Mouse (Mus musculus) layer of hippocampus, postnatal 10 days (tissue): ENCODE results near the gene Zzz3. TPM values are rescaled to one million over a fixed set of nuclear protein-coding genes. Genes with fewer than 3 reads are reported as not detected.
"Not testable (repeated sequence)": the region's sequence is repeated elsewhere in the genome, so short reads cannot be mapped to it uniquely, and the experiment has no call there.

Experiments used
- DNase-seq, 2 experiments: peaks; one replicate each; pipeline ENCODE4 v3.0.0; 2021; ENCODE audit warnings: low spot score in 2 of 2
- total RNA-seq, 2 experiments: library from RNA; stranded (reverse); gene quantifications; 2 replicates each; pipeline ENCODE4 v1.2.3; 2021

Gene Zzz3
- total RNA-seq, 2 experiments from 2014 or later: 31.9 to 33.9 TPM

- DNase-seq: no peak
Observed at GRCm38 (mm10) chr3:152400875-152401274, 5.6 kb downstream of the Zzz3 start.

GRCm38 (mm10) chr3:152401964-152402670 is 6.8 kb downstream of the Zzz3 start:
- DNase-seq: no peak

- no peak for DNase-seq
Observed at GRCm38 (mm10) chr3:152402671-152403066, 7.4 kb downstream of the Zzz3 start.

DNA sequence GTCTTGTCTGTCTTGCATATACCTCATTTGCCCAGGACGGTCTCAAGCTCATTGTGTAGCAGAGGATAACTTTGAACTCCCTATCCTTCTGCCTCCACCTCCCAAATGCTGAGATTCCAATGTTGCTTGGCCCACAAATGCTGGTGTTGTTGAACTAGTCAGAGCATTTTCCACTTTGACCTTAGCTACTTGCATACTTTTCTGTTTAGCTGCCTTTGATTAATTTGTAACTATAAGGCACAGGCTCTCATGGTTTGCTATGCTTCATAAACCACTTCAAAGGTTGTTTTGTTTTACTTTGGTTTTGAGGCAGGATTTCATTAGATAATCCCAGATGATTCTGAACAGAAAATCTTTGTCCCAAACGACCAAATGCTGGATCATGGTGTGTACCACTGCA is 8.6 kb downstream of the Zzz3 start:
- DNase-seq: no peak

GRCm38 (mm10) chr3:152405420-152405819 is 10.1 kb downstream of the Zzz3 start:
- DNase-seq: no peak

DNA sequence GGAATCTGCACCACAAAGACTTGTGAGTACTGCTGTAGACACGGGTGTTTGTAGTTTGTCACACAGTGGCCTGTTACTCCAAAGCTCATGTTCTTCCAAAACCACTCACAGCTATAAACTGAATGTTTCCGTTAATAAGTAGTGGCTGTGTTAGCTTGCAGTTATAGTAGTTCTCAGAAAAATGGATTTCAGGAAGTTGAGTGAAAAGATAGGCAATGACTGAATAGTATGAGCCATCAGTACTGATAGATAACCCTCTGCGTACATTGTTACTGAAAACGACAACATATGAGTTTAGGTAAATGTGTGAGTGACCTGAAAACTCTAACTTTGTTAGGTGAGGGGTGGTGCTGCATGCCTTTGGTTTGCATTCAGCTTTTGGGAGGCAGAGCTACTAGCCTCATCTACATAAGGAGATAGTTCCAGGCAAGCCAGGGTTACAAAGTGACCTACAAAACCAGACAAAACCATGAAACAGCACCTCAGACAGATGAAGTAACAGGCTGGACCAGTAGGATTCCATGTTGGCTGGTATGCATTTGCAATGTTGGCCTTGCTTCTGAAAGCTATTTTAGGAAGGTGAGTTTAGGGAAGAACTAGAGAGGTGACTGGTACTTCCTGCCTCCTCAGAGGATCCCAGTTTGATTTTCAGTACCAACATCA is 10.8 kb downstream of the Zzz3 start:
- DNase-seq: no peak

DNA sequence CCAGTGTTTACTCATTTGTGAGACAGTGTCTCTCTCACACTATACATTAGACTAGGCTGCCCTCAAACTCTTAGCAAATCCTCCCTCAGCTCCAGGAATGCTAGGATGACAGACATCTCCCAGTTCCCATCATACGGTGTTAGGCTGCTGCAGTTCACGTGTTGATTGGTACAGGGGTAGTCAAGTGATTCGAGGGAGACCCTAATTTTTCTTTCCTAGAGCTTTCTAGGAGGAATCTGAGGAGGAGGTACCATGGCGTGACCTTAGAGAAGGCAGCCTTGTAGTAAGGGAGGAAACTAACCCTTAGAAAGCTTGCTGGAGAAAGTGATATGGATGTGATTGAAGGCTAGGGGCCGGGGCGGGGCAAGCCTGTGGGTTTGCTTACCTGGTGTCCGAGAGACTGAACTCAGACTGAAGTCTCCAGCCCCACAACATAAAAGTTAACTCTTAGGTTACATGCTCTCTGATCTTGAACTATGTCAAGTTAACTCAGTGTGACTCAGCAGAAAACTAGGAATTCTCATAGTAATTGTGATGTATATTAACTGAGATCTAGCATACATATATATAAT is 15.8 kb downstream of the Zzz3 start:
- no peak for DNase-seq

GRCm38 (mm10) chr3:152412362-152412761 is 17.1 kb downstream of the Zzz3 start:
- DNase-seq: no peak

DNA sequence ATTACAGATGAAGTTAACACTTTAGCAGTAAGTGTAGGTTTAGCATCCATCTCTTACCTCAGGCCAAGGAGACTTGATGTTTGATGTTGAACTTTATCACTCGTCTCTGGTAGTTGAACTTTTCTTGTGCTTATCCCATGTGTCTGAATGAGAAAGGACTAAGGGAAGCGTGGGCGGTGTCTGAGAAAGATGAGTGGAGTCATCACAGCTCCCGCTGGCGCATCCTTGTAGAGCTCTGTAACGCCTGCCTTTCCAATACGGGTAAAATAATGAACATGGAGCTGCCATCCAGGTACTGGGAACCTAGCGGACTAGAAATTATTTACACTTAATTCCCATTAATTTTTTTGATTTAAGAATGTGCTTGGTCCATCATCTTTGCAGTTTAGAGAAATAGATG is 33.7 kb downstream of the Zzz3 start:
- no peak for DNase-seq

DNA sequence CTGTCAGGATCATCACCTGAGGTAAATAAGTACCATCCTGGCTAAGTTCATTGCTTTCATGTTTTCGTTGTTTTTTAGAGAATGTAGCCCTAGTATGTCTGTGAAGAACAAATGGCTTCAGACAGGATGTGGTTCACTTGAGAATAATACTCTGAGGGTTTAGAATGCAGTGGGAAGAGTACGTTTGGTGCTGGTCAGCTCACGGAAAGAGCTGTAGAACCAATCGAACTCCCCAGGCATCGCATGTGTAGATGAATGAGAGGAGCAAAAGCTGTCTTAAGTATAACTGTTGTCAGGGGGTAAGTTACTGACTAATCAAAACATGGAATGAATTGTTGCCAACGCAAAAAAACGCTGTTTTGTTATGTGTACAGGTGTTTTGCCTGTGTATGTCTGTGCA is 37.4 kb downstream of the Zzz3 start:
- no peak for DNase-seq

- no peak for DNase-seq
Observed at GRCm38 (mm10) chr3:152435590-152435989, 40.3 kb downstream of the Zzz3 start.

- DNase-seq: no peak
Observed at GRCm38 (mm10) chr3:152438068-152438467, 42.8 kb downstream of the Zzz3 start.

GRCm38 (mm10) chr3:152442795-152443194 is 47.5 kb downstream of the Zzz3 start:
- no peak for DNase-seq

- no peak for DNase-seq
Observed at GRCm38 (mm10) chr3:152444114-152444513, 48.8 kb downstream of the Zzz3 start.

DNA sequence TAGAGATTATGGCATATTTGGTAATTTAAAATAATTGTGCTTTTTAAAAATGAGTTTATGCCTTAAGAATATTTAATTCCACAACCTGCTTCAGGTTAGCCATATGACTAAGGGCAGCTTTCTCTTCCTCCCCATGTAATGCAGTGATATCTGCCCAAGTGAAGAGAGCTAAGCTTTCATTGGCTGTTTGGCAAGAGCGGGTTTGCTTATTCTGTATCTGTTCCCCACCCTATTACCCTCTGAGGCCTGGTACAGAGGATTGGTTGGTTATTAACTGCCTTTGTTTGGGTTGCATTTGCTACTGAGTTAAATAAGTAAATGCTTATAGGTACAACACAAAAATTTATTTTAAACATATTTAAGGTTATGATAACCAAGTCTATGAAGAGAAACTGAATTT is 51.7 kb downstream of the Zzz3 start:
- DNase-seq: no peak

DNA sequence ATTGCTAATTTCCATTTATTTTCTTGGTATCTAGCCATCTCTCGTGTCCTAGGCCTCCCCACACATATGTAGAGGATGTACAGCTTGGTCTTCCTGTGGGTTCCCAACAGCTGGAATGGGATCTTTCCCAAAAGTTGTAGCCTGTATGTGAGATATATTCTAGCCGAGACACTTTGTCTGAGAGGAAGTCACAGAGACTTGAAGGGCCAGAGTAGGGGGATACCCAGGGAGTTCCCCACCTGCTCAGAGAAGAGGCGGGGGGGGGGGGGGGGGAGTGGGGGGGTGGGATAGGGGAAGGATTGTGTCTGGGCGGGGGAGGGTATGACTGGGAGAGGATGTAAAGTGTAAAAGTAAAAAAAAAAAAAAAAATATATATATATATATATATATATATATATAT is 57.9 kb downstream of the Zzz3 start:
- no peak for DNase-seq

- no peak for DNase-seq
Observed at GRCm38 (mm10) chr3:152457308-152458035, 62.2 kb downstream of the Zzz3 start.

GRCm38 (mm10) chr3:152458875-152459274 is 63.6 kb downstream of the Zzz3 start:
- not testable (repeated sequence) for DNase-seq

- no peak for DNase-seq
Observed at GRCm38 (mm10) chr3:152460802-152461201, 65.5 kb downstream of the Zzz3 start.

- no peak for DNase-seq
Observed at GRCm38 (mm10) chr3:152462038-152462547, 66.8 kb downstream of the Zzz3 start.

DNA sequence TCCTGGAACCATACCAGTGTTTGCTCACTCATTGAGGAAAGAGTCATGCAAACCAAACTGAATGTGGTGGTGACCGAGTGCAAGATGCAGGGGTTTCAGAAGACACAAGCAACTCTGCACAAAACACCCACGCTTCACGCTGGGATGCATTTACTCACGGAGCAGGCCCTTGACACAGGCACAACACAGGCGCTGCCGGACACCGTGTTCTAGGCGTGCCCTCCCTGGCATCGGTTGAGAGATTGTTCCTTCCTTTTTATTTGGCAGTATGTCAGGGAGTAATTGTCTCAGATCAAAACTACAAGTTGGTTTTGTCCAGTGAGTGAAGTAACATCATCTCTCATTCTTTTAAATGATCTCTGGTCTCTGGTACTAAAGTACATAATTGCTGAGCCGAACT is 67.6 kb downstream of the Zzz3 start:
- DNase-seq: no peak

DNA sequence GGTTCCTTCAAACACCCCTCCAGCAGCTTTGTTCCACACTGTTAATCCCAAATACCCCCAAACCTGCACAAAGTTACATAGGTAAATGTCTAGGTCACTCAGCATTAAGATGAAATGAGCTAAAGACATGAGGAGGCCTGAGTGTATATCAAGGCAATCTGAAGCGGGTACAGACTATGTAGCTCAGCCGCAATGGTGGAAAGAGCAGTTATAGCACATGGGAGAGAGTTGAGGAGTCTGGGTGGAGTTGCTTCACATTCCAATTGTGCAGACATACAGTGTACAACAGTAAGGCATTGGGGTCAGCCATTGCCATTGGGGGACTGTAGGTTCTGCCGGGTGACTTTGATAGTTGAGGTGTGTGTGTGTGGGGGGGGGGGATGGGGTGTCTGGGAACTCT is 69.2 kb downstream of the Zzz3 start:
- DNase-seq: no peak
